In the genomic region with DNA sequence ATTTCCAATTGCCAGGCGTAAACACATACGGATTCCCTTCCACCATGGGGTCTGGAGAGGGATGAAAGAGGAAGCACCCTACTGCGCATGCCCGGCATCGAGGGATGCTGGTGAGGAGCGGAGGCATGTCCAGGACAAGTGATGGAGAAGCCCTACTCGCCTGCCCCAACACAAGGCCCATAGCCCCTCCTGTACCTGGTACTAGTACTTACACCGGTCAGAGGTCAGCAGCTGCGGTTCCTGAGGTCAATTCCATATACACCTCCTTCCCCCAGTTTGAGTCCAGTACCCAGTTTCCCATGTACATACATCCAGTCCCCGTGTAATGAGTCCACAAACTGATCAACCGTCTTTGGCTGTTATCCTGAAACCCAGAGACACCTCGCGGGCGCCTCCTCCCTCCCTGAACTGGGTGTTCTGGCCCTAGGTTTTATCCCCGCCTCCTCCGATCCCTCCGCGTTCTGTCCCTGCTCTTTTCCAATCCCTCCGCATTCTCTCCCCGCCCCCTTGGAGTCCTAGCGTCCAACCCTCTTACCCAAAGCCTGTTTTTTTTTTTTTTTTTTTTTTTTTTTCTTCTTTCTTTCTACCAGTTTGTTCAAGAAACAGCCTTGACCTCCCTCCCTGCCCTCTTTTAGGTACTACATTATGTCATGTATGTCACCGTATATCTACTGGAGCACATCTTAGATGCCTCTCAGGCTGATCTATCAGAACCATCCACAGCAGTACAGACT, we compare ENCODE assay signal across 8 mouse cellular contexts. TPM values are rescaled to one million over a fixed set of nuclear protein-coding genes. Genes with fewer than 3 reads are reported as not detected.
DNase-seq lines count a peak whose midpoint lies in the region; ATAC-seq lines count a peak whose summit lies in the region.

Gene Cpt1c, minus strand, starts transcription at position 469 of the 734 bp plus-strand sequence.

- DNase-seq in 3T3-L1 (ENCODE audit: low read depth, low spot score): peak; percentile 81
- peak; percentile 88 for DNase-seq in brain, embryonic 18.5 days (ENCODE audit: low read depth, low spot score)
- peak; percentile 72 for DNase-seq in heart, adult 8-10 months (ENCODE audit: low spot score)
- peak; percentile 94 for DNase-seq in midbrain, embryonic 14.5 days
- peak; percentile 74 to 83 for DNase-seq in spleen, postnatal 4 days (ENCODE audit: low spot score in 2 of 2)

- ATAC-seq in erythroblast, adult 5-6 weeks (replicated peaks; ENCODE audit: low FRiP score, poor library complexity, severe bottlenecking): peak; percentile 83
- ATAC-seq in kidney, embryonic 14.5 days (ENCODE audit: low FRiP score, low TSS enrichment): peak; percentile 41
- peak; percentile 49; the same call in 1 of the 2 replicates for ATAC-seq in limb, embryonic 13.5 days (ENCODE audit: low FRiP score, low read depth)
- ATAC-seq in midbrain, embryonic 14.5 days (ENCODE audit: low FRiP score, low TSS enrichment): peak; percentile 66

- H3K36me3 ChIP-seq in kidney, embryonic 14.5 days (ENCODE audit: control insufficient read depth, insufficient read depth, low read length): peaks cover 40% of the 10 kb centered on the region
- peaks cover 44% of the 10 kb centered on the region for H3K36me3 ChIP-seq in limb, embryonic 13.5 days
- H3K36me3 ChIP-seq in midbrain, embryonic 14.5 days (ENCODE audit: control insufficient read depth, insufficient read depth, low read length): peaks cover 38% of the 10 kb centered on the region

- H3K4me3 ChIP-seq in kidney, embryonic 14.5 days (ENCODE audit: low read length): peak within 1 kb of the TSS; percentile 41
- peak within 1 kb of the TSS; percentile 56 for H3K4me3 ChIP-seq in limb, embryonic 13.5 days
- peak within 1 kb of the TSS; percentile 56 for H3K4me3 ChIP-seq in midbrain, embryonic 14.5 days (replicated peaks; ENCODE audit: low read depth, low read length)

- H3K9me3 ChIP-seq in kidney, embryonic 14.5 days (ENCODE audit: control insufficient read depth, low read length): no peaks in the 10 kb centered on the region
- H3K9me3 ChIP-seq in limb, embryonic 13.5 days: no peaks in the 10 kb centered on the region
- no peaks in the 10 kb centered on the region for H3K9me3 ChIP-seq in midbrain, embryonic 14.5 days (ENCODE audit: control insufficient read depth, low read length)

- H3K27ac ChIP-seq in kidney, embryonic 14.5 days (ENCODE audit: low read depth, low read length): peak within 1 kb of the TSS; percentile 59
- peak within 1 kb of the TSS; percentile 88 for H3K27ac ChIP-seq in limb, embryonic 13.5 days
- peak within 1 kb of the TSS; percentile 97 for H3K27ac ChIP-seq in midbrain, embryonic 14.5 days (replicated peaks; ENCODE audit: low read depth, low read length)

- 3% methylated on average over 22 of the region's 22 CpGs for WGBS in kidney, embryonic 14.5 days
- WGBS in limb, embryonic 13.5 days: 2% methylated on average over 22 of the region's 22 CpGs
- WGBS in midbrain, embryonic 14.5 days: 2% methylated on average over 22 of the region's 22 CpGs

- peak within 1 kb of the TSS; percentile 46 for H3K9ac ChIP-seq in kidney, embryonic 14.5 days (ENCODE audit: low read depth, low read length)
- peak within 1 kb of the TSS; percentile 70 for H3K9ac ChIP-seq in limb, embryonic 13.5 days
- H3K9ac ChIP-seq in midbrain, embryonic 14.5 days (replicated peaks; ENCODE audit: low read length): peak within 1 kb of the TSS; percentile 69

- H3K4me1 ChIP-seq in kidney, embryonic 14.5 days (ENCODE audit: control insufficient read depth, insufficient read depth, low read length): peaks cover 18% of the 10 kb centered on the region
- peaks cover 35% of the 10 kb centered on the region for H3K4me1 ChIP-seq in limb, embryonic 13.5 days
- peaks cover 34% of the 10 kb centered on the region for H3K4me1 ChIP-seq in midbrain, embryonic 14.5 days (ENCODE audit: control insufficient read depth, insufficient read depth, low read length)

- H3K4me2 ChIP-seq in kidney, embryonic 14.5 days (replicated peaks; ENCODE audit: low read depth, low read length): peak within 1 kb of the TSS; percentile 49
- H3K4me2 ChIP-seq in limb, embryonic 13.5 days (replicated peaks): peak within 1 kb of the TSS; percentile 77
- H3K4me2 ChIP-seq in midbrain, embryonic 14.5 days (ENCODE audit: low read length): peak within 1 kb of the TSS; percentile 96

- H3K27me3 ChIP-seq in kidney, embryonic 14.5 days (ENCODE audit: control insufficient read depth, insufficient read depth, low read length): no peaks in the 10 kb centered on the region
- no peaks in the 10 kb centered on the region for H3K27me3 ChIP-seq in limb, embryonic 13.5 days
- H3K27me3 ChIP-seq in midbrain, embryonic 14.5 days (ENCODE audit: control insufficient read depth, insufficient read depth, low read length): no peaks in the 10 kb centered on the region

RNA-seq across cellular contexts. Expression of gene Cpt1c, which starts in this region (rescaled TPM):
- total RNA-seq in erythroblast, adult 5-6 weeks (2015; ENCODE audit: low replicate concordance): 0.19 and 1.5 TPM in 2 replicates
- 0.28 and 0.51 TPM in 2 replicates for total RNA-seq in erythroblast, adult 5-6 weeks (2017; ENCODE audit: low replicate concordance)
- 1 to 10 TPM; 1.4 to 2.7 (median 1.8) TPM for total RNA-seq in heart, adult 8-10 months (2022)
- polyA plus RNA-seq in kidney, embryonic 14.5 days (2014; fragmentation: Nextera tagmentation; extraction: Ambion mirVana): 13.7 and 19.2 TPM in 2 replicates
- polyA plus RNA-seq in limb, embryonic 13.5 days (2015; fragmentation: Nextera tagmentation; extraction: Ambion mirVana): 33.9 and 35.0 TPM in 2 replicates
- polyA plus RNA-seq in midbrain, embryonic 14.5 days (2014; fragmentation: Nextera tagmentation; extraction: Ambion mirVana): 50.1 and 52.3 TPM in 2 replicates

Comparison
In these comparisons a context has a peak if more than half of its experiments do, and no peak if none do; other contexts are left out.
1. Peak in every context shown above with its lines: DNase-seq, ATAC-seq, H3K4me3 ChIP-seq and H3K27ac ChIP-seq.